Mouse (Mus musculus): ENCODE data around the gene Ddost.
A peak's percentile ranks its signal among the peaks of the same experiment; 100 is the strongest.

Gene Ddost

DNA sequence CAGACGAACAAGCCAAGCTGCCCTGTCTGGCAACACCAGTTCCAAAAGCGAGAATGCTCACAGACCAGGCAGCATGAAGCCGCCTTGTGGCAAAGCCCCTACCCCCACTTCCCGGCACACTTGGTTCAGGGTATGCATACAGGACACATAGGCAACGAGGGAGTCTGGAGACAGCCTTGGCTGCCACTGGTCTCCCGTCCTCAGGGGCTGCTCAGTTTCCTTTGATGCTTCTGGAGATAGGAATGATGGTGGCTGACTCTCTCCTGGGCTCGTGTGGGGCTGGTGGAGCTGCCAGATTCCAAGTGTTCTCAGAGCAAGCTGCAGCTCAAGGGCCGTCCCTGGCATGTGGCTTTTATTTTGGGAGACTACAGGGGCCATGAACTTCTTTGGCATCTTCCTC, 36.9 kb downstream of the Ddost start:
- DNase-seq = no peak

- DNase-seq = no peak
Observed at GRCm38 (mm10) chr4:138342048-138342447, 37.5 kb downstream of the Ddost start.

GRCm38 (mm10) chr4:138342778-138343177, 38.2 kb downstream of the Ddost start:
- no peak for DNase-seq

DNA sequence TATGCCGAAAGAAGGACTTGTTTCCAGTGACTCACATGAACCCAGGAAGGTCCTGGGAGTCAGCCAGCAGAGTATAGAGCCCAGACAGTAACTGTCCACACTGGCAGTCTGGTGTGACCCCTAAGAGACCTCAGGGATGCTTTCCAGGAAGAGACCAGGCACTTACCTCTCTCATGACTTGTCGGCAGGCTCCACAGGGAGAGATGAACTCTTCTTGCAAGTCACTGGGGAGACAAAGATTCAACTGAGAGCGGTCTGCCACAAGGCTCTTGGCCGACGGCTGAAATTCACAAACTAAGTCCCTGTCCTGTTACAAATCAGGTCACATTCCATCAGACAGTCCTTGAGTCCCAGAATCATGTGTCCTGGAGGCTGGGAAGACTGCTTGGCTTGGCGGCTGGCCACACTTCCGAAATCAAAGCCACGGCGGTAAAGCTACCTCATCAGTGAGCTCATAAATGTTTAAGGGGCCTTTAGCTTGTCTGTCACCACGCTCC, 38.9 kb downstream of the Ddost start:
- DNase-seq = peak; percentile 51

GRCm38 (mm10) chr4:138344891-138345545, 40.5 kb downstream of the Ddost start:
- DNase-seq = no peak

- DNase-seq = no peak
Observed at GRCm38 (mm10) chr4:138347280-138347679, 42.8 kb downstream of the Ddost start.

- DNase-seq = no peak
Observed at GRCm38 (mm10) chr4:138348716-138349115, 44.2 kb downstream of the Ddost start.

GRCm38 (mm10) chr4:138351821-138352220, 47.3 kb downstream of the Ddost start:
- DNase-seq = no peak

DNA sequence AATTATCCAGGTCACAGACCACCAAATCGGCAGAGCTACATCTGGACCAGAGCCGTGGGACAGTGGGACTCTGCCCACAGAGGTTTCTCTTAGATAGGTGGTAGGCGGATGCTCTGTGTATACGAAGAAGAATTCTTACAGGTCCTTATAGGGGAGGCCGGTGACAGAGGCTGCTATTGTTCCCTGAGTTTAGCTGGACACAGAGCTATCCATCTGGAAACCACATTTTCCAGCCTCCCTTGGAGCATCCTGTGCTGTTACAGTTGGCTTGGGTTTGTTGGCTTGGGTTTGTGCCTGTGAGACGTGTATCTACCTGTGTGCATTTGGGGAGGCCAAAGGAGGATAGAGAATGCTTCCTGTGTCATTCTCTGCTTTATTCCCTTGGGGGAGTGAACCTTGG, 48.2 kb downstream of the Ddost start:
- no peak for DNase-seq

GRCm38 (mm10) chr4:138353438-138354171, 49.1 kb downstream of the Ddost start:
- no peak for DNase-seq

- DNase-seq = no peak
Observed at GRCm38 (mm10) chr4:138355496-138355895, 51.0 kb downstream of the Ddost start.

DNA sequence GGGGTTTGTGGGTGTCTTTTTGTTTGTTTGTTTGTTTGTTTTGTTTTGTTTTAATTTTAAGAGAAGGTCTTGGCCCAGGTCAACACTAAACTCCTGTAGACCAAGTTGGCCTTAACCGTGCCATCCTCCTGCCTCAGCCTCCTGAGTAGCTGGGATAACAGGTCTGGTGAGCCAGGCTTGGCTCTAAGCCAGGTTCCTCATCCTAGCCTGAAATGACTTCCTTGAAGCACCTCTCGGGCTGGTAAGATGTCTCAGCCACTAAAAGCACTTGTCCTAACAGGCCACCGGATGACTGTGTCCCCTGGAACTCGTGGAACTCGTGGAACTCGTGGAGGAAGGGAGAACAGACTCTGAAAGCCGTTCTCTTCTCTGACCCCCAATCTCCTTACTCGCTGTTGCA, 51.6 kb downstream of the Ddost start:
- no peak for DNase-seq

DNA sequence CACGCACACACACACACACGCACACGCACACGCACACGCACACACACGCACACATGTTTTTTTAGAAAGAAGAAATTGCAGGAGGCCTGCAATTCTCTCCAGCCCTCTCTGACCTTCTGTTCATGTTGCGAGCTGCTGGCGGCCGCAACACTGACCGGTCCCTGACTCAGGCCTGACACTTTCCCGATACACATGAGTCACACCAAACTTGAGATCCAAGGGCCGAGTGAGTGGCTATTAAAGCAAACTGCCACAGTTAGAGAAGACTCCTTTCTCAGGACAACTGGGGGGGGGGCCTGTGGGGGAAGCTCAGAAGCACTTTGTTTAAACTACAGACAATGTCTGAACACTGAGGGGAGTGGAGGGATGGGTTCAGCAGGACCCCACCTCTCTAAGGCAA, 52.0 kb downstream of the Ddost start:
- DNase-seq = no peak

DNA sequence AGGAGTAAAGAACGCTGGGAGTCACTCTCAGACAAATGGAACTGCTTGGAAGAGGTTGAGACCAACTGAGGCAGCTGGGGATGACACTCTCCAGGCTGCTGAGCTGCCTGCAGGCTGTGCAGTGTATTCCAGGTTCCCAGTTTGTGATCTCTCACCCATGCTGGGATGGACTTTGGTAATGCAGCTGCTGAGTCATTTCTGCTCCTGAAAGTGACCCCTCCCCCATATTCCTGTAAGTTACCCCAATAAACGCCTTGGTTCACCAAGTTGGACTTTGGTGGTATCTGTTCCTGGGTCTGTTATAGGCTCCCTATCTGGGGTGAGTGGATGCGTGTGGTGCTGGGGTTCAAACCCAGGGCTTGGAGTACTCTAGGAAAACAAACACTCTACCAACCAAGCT, 53.6 kb downstream of the Ddost start:
- DNase-seq = no peak

DNA sequence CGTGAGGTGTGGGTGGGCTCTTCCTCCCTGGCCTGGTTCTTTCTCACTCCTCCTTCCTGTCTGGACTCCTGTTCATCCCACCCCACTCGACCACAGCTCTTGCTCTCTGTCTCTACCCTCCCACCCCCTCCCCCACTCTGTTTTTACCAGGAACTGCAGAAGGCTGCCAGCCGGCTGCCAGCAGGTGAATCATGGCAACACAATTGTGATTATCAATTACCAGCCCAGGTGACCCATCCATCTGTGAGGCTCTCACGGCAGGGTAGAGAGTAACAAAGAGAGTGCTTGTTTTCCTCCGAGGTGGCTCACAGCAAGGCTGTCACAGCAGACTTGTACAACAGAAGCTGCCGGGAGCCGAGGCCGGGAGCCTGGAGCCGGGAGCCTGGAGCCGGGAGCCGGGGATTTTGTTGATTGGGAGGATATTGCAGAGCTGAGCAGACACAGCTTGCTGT, 56.9 kb downstream of the Ddost start:
- DNase-seq = peak; percentile 48

All from retina, postnatal 1 day (tissue).